Mouse (Mus musculus) cortical plate, adult 2 months (tissue): ENCODE measurements at regions not wholly inside any gene's neighbourhood (a gene's known extent, or its start where the extent isn't known, plus 50 kb on each side); places are given as distances from the start of the nearest gene placed in this dataset.

Experiments used
- H3K27ac ChIP-seq: fragments of 200-500 bp; 2 replicates; pipeline ENCODE4 v1.5.1; 2012; ENCODE audit warnings: low read length, control low read depth, inconsistent platforms; ENCODE audit not compliant: insufficient read depth
- H3K4me1 ChIP-seq: fragments of 200-500 bp; 2 replicates; pipeline ENCODE4 v1.6.1; 2011; ENCODE audit warnings: low read length; ENCODE audit not compliant: control insufficient read depth, insufficient read depth
- H3K4me3 ChIP-seq: fragments of 200-500 bp; 2 replicates; pipeline ENCODE4 v1.5.1; 2011; ENCODE audit warnings: mild to moderate bottlenecking, low read length, control low read depth; ENCODE audit not compliant: insufficient read depth
- CTCF ChIP-seq: fragments of 200-500 bp; IDR thresholded peaks from 2 replicates; pipeline ENCODE4 v1.5.1; 2011; ENCODE audit warnings: mild to moderate bottlenecking, control low read depth, low read length; ENCODE audit not compliant: insufficient read depth; ENCODE audit errors: extremely low read depth
- POLR2A ChIP-seq: fragments of 200-500 bp; IDR thresholded peaks from 2 replicates; pipeline ENCODE4 v1.6.1; 2011; ENCODE audit warnings: mild to moderate bottlenecking, low read length, control low read depth; ENCODE audit not compliant: insufficient read depth; ENCODE audit errors: extremely low read depth

- Histone ChIP-seq H3K4me1 (no peaks in the 10 kb centered on the region), H3K4me3 (no peak overlapping the region), H3K27ac (no peak overlapping the region)
- TF ChIP-seq CTCF = no peak
- TF ChIP-seq POLR2A = no peak
These were observed 483.6 kb upstream of the B430305J03Rik start for GRCm38 (mm10) chr3:61849317-61849716.

- Histone ChIP-seq H3K4me1 (no peaks in the 10 kb centered on the region), H3K4me3 (no peak overlapping the region), H3K27ac (no peak overlapping the region)
- TF ChIP-seq CTCF (no peak), POLR2A (no peak)
These were observed 481.0 kb upstream of the B430305J03Rik start for GRCm38 (mm10) chr3:61846703-61847102.

- Histone ChIP-seq H3K4me3 (no peak overlapping the region), H3K27ac (no peak overlapping the region), H3K4me1 (no peaks in the 10 kb centered on the region)
- no peak for TF ChIP-seq POLR2A
- TF ChIP-seq CTCF = peak; percentile 31; the same call in 1 of the 2 replicates
These were observed 473.7 kb upstream of the B430305J03Rik start for GRCm38 (mm10) chr3:61839355-61840009.

- H3K27ac ChIP-seq = no peak overlapping the region
- H3K4me1 ChIP-seq = no peaks in the 10 kb centered on the region
- H3K4me3 ChIP-seq = no peak overlapping the region
- TF ChIP-seq POLR2A (no peak), CTCF (no peak)
These were observed 451.1 kb upstream of the B430305J03Rik start for GRCm38 (mm10) chr3:61816807-61817206.

GRCm38 (mm10) chr3:61796021-61796420 lies 430.3 kb upstream of the B430305J03Rik start:
- no peak overlapping the region for H3K4me3 ChIP-seq
- no peak for TF ChIP-seq POLR2A
- TF ChIP-seq CTCF = no peak
- no peak overlapping the region for H3K27ac ChIP-seq
- H3K4me1 ChIP-seq = no peaks in the 10 kb centered on the region

- no peak overlapping the region for H3K4me3 ChIP-seq
These were observed 424.9 kb upstream of the B430305J03Rik start for GRCm38 (mm10) chr3:61790674-61791073.

More at GRCm38 (mm10) chr3:61790674-61791073, 424.9 kb upstream of the B430305J03Rik start:
- no peak for TF ChIP-seq POLR2A
- no peak for TF ChIP-seq CTCF
- Histone ChIP-seq H3K4me1 (no peaks in the 10 kb centered on the region), H3K27ac (no peak overlapping the region)
